Mouse (Mus musculus) spleen, postnatal 4 days (tissue): Measurements from ENCODE around the gene Tnik.

Source experiments
- DNase-seq, 2 experiments: peaks; one replicate each; pipeline ENCODE4 v3.0.0; 2022; ENCODE audit warnings: low spot score in 2 of 2

Tnik gene

GRCm38 (mm10) chr3:28263002-28263947 lies at the start of gene Tnik:
Gene Tnik (plus strand): TSS chr3:28263214.
- peak; percentile 44 to 71 for DNase-seq

- DNase-seq: no peak
These were observed 48.1 kb upstream of the Tnik start for GRCm38 (mm10) chr3:28214886-28215311.

GRCm38 (mm10) chr3:28217001-28217400 lies 46.0 kb upstream of the Tnik start:
- no peak for DNase-seq

- no peak for DNase-seq
These were observed 43.5 kb upstream of the Tnik start for GRCm38 (mm10) chr3:28219533-28219932.

GRCm38 (mm10) chr3:28219964-28220363 lies 43.0 kb upstream of the Tnik start:
- no peak for DNase-seq

- DNase-seq: no peak
These were observed 38.3 kb upstream of the Tnik start for GRCm38 (mm10) chr3:28224437-28225356.

- no peak for DNase-seq
These were observed 37.6 kb upstream of the Tnik start for GRCm38 (mm10) chr3:28225357-28225905.

- DNase-seq: no peak
These were observed 36.8 kb upstream of the Tnik start for GRCm38 (mm10) chr3:28226181-28226580.

- no peak for DNase-seq
These were observed 34.1 kb upstream of the Tnik start for GRCm38 (mm10) chr3:28228930-28229329.

GRCm38 (mm10) chr3:28229503-28229902 lies 33.5 kb upstream of the Tnik start:
- no peak for DNase-seq

GRCm38 (mm10) chr3:28232885-28233284 lies 30.1 kb upstream of the Tnik start:
- DNase-seq: no peak

GRCm38 (mm10) chr3:28234179-28234578 lies 28.8 kb upstream of the Tnik start:
- DNase-seq: no peak

- no peak for DNase-seq
These were observed 26.3 kb upstream of the Tnik start for GRCm38 (mm10) chr3:28236689-28237088.

GRCm38 (mm10) chr3:28238136-28238535 lies 24.9 kb upstream of the Tnik start:
- DNase-seq: no peak

- no peak for DNase-seq
These were observed 20.5 kb upstream of the Tnik start for GRCm38 (mm10) chr3:28242561-28242960.

- no peak for DNase-seq
These were observed 18.6 kb upstream of the Tnik start for GRCm38 (mm10) chr3:28244244-28244890.

- DNase-seq: no peak
These were observed 14.6 kb upstream of the Tnik start for GRCm38 (mm10) chr3:28248255-28248957.

GRCm38 (mm10) chr3:28255711-28256110 lies 7.3 kb upstream of the Tnik start:
- DNase-seq: no peak

- peak; percentile 24 to 68 for DNase-seq
These were observed 528 bp upstream of the Tnik start for GRCm38 (mm10) chr3:28262371-28263001.
